ENCODE assay signal across 14 mouse cellular contexts in genomic region chr15:72383470-72383869, GRCm38 (mm10).
"Had no signal": no experiment of that assay in that cellular context is flagged by ENCODE, and none has a peak within 500 bp of the region (broad histone marks: within the 10 kb centered on the region; RNA-seq: fewer than 3 reads in every experiment).

No protein-coding gene starts in this region.

- H3K4me3 ChIP-seq: limb, embryonic 15.5 days; liver, embryonic 12.5 days; lung, embryonic 15.5 days; megakaryocyte, embryonic 14.5 days had no signal

- H3K9me3 ChIP-seq: limb, embryonic 15.5 days; liver, embryonic 12.5 days; lung, embryonic 15.5 days had no signal

- H3K27ac ChIP-seq: kidney, postnatal 0 days; limb, embryonic 15.5 days; liver, embryonic 12.5 days; lung, embryonic 15.5 days; macrophage had no signal

- H3K9ac ChIP-seq: limb, embryonic 15.5 days; liver, embryonic 12.5 days; lung, embryonic 15.5 days had no signal

- H3K36me3 ChIP-seq: limb, embryonic 15.5 days; liver, embryonic 12.5 days; lung, embryonic 15.5 days had no signal

- DNase-seq: kidney, adult 8-10 months; kidney, postnatal 36 days; layer of hippocampus, adult 9-11 months; layer of hippocampus, postnatal 36 days; lung, postnatal 14 days; thymus, adult 2 months; thymus, postnatal 25 days had no signal

- H3K4me1 ChIP-seq: limb, embryonic 15.5 days; liver, embryonic 12.5 days; lung, embryonic 15.5 days; megakaryocyte, embryonic 14.5 days had no signal

- ATAC-seq: liver, embryonic 12.5 days had no signal

- H3K27me3 ChIP-seq: limb, embryonic 15.5 days; liver, embryonic 12.5 days; lung, embryonic 15.5 days; megakaryocyte, embryonic 14.5 days had no signal

- H3K4me2 ChIP-seq: limb, embryonic 15.5 days; liver, embryonic 12.5 days; lung, embryonic 15.5 days; midbrain, embryonic 11.5 days had no signal
